Mouse (Mus musculus): ENCODE data around the gene Tspan32.

DNA sequence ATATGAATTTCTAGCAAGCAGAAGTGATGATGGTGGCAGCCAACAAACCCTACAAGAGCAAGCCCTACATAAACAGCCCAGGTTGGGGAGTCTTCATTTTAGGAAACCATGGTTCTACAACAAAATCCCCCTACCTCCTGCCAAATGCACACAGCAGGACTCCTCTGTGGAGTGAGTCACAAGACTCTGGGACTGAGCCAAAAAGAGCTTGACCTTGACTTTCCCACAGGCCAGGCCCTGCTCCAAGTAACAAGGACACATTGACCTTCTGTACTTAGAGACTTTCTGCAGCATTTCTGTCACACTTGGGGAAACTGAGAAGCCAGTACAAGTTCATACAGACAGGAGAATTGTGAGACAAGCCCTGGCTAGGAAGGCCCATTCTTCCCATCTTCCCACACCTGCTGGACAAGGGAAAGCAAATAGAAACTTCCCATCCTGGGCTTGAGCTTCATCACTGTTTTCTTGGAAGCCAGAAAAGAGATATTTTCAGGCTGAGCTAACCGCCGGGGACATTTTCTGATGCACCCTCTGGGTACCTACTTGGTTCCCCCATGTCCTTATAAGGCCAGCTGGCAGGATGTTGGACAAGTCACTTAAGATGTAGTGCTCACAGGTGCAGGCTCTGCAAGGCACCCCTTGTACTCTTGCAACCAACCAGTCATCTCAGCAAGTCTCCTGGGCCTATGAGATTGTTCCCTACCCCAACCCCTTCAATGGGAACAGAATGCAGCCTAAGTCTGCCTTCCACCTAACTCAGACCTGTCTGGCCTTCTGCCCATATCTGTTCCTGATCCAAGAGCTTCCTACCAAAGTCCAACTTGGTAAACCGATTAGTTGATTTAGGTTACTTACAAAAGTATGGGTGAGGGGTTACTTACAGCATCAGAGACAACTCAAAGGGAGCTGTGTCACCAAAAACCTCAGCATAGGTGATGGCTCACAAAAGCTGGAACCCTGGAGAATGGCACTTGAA lies 45.3 kb downstream of the Tspan32 start:
- TF ChIP-seq CTCF (IDR thresholded peaks at IDR 0.05; ENCODE audit: low read depth, low read length) (no peak), GATA2 (IDR thresholded peaks at IDR 0.05; ENCODE audit: borderline replicate concordance, low read depth, low read length) (no peak), TAL1 (conservative IDR thresholded peaks at IDR 0.05; ENCODE audit: low read depth, low read length) (no peak), GATA1 (IDR thresholded peaks at IDR 0.05; ENCODE audit: borderline replicate concordance, low read length) (no peak), POLR2AphosphoS5 (IDR thresholded peaks at IDR 0.05; ENCODE audit: insufficient replicate concordance, low read depth, low read length) (no peak)
